ENCODE assay signal across 8 mouse cellular contexts in genomic region chr9:32695492-32696190, GRCm38 (mm10). TPM values are rescaled to one million over a fixed set of nuclear protein-coding genes. Genes with fewer than 3 reads are reported as not detected.
A peak's percentile ranks its signal among the peaks of the same experiment; 100 is the strongest.
DNase-seq lines count a peak whose midpoint lies in the region; ATAC-seq lines count a peak whose summit lies in the region.

No protein-coding gene starts in this region.

- no peaks in the 10 kb centered on the region for H3K27me3 ChIP-seq in intestine, embryonic 15.5 days (replicated peaks)

- H3K4me1 ChIP-seq in intestine, embryonic 15.5 days (replicated peaks): 0 out of 2 replicates have a peak, but pooled peaks cover 2% of the 10 kb centered on the region

- peak overlapping the region; percentile 68 for H3K4me3 ChIP-seq in intestine, embryonic 15.5 days (replicated peaks)

- H3K4me2 ChIP-seq in intestine, embryonic 15.5 days (replicated peaks): peak overlapping the region; percentile 90

- WGBS in intestine, embryonic 15.5 days: under 1% methylated on average over 67 of the region's 67 CpGs

- peak; percentile 99 for ATAC-seq in intestine, embryonic 15.5 days
- ATAC-seq in megakaryocyte-erythroid progenitor cell, adult 5-6 weeks (replicated peaks; ENCODE audit: low FRiP score, low TSS enrichment, poor library complexity, severe bottlenecking): peak; percentile 97

- DNase-seq in adrenal gland, adult 18-20 months (ENCODE audit: low spot score in 2 of 2): peak; percentile 98
- DNase-seq in embryo, embryonic 11 days: peak; percentile 95
- DNase-seq in gastrocnemius, postnatal 25 days: peak; percentile 98
- peak; percentile 80 to 92 for DNase-seq in left cerebral cortex, postnatal 14 days (ENCODE audit: low spot score in 2 of 2)
- DNase-seq in right cerebral cortex, postnatal 14 days: peak; percentile 88
- peak; percentile 97 to 98 for DNase-seq in urinary bladder, postnatal 36 days (ENCODE audit: low spot score in 2 of 2)

- no peaks in the 10 kb centered on the region for H3K36me3 ChIP-seq in intestine, embryonic 15.5 days

- H3K9me3 ChIP-seq in intestine, embryonic 15.5 days: no peaks in the 10 kb centered on the region

- peak overlapping the region; percentile 72 for H3K9ac ChIP-seq in intestine, embryonic 15.5 days

- intact Hi-C loops in left cerebral cortex, postnatal 14 days (cut with DNase I): loop anchor here (1.0 to 10.0 kb wide), 3 partner anchors 101 to 385 kb away; no protein-coding TSS in a partner anchor

- H3K27ac ChIP-seq in intestine, embryonic 15.5 days: peak overlapping the region; percentile 91

RNA-seq across cellular contexts. Expression of gene Ets1, which starts 59.6 kb away (rescaled TPM):
- total RNA-seq in adrenal gland, adult 18-20 months (2021): 10 to 100 TPM; 22.2 to 24.6 TPM
- 10 to 100 TPM; 19.1 to 21.7 TPM for total RNA-seq in gastrocnemius, postnatal 25 days (2021)
- polyA plus RNA-seq in intestine, embryonic 15.5 days (2015; fragmentation: Nextera tagmentation; extraction: Ambion mirVana): 38.5 and 43.0 TPM in 2 replicates
- total RNA-seq in left cerebral cortex, postnatal 14 days (2021): 10 to 100 TPM; 19.0 to 20.1 TPM
- total RNA-seq in megakaryocyte-erythroid progenitor cell, adult 5-6 weeks (2014; fragmentation: Nextera tagmentation): 9.9 and 13.4 TPM in 2 replicates
- total RNA-seq in megakaryocyte-erythroid progenitor cell, adult 5-6 weeks (2017): 3.2 and 11.0 TPM in 2 replicates

Comparison
In these comparisons a context has a peak if more than half of its experiments do, and no peak if none do; other contexts are left out.
1. Peak in every context shown above with its lines: DNase-seq, ATAC-seq, H3K4me3 ChIP-seq and H3K27ac ChIP-seq.